ENCODE assay signal across 10 mouse cellular contexts in genomic region chr15:102583708-102584383, GRCm38 (mm10). TPM values are rescaled to one million over a fixed set of nuclear protein-coding genes. Genes with fewer than 3 reads are reported as not detected.
DNase-seq lines count a peak whose midpoint lies in the region; TF ChIP-seq lines count a peak whose summit lies in the region.
"Had no signal": no experiment of that assay in that cellular context is flagged by ENCODE, and none has a peak within 500 bp of the region (broad histone marks: within the 10 kb centered on the region; RNA-seq: fewer than 3 reads in every experiment).

No protein-coding gene starts in this region.

- no peaks in the 10 kb centered on the region for H3K27me3 ChIP-seq in heart, adult 2 months (ENCODE audit: control insufficient read depth, insufficient read depth, low read length)

- peak overlapping the region; percentile 40 for H3K27ac ChIP-seq in heart, adult 2 months
- H3K27ac ChIP-seq: kidney, postnatal 0 days had no signal

- H3K79me2 ChIP-seq in heart, adult 2 months (replicated peaks; ENCODE audit: control insufficient read depth, insufficient read depth, low read length) = peaks cover 6% of the 10 kb centered on the region

- DNase-seq in heart, adult 2 months = no peak
- no peak for DNase-seq in heart, adult 9 months (ENCODE audit: low spot score in 2 of 2)
- DNase-seq in frontal cortex, postnatal 36 days (ENCODE audit: low spot score in 2 of 2) = peak; percentile 42 to 64
- peak; percentile 34 for DNase-seq in left cerebral cortex, postnatal 4 days
- DNase-seq in right cerebral cortex, postnatal 4 days = peak; percentile 32
- no peak for DNase-seq in heart, adult 11 months
- DNase-seq in gastrocnemius, postnatal 14 days = no peak
- DNase-seq in kidney, postnatal 25 days = no peak

- no peak for TF ChIP-seq EP300 in heart, adult 2 months (IDR thresholded peaks at IDR 0.05; ENCODE audit: insufficient read depth, low read depth, low read length)

- TF ChIP-seq CTCF in heart, adult 2 months (IDR thresholded peaks at IDR 0.05) = no peak

- WGBS in heart, adult 2 months = 56% methylated on average over 8 of the region's 8 CpGs

- TF ChIP-seq POLR2A in heart, adult 2 months (IDR thresholded peaks at IDR 0.05; ENCODE audit: insufficient read depth, low read depth, low read length) = no peak

- intact Hi-C loops in heart, adult 2 months (cut with DNase I) = no loop called here
- intact Hi-C loops in left cerebral cortex, postnatal 4 days (cut with DNase I) = no loop called here
- intact Hi-C loops in gastrocnemius, postnatal 14 days (cut with DNase I; ENCODE audit: low total_unique reads) = no loop called here

- peaks cover 7% of the 10 kb centered on the region for H3K36me3 ChIP-seq in heart, adult 2 months (ENCODE audit: control insufficient read depth, insufficient read depth, low read length)

- H3K4me1 ChIP-seq in heart, adult 2 months (ENCODE audit: control insufficient read depth, insufficient read depth, low read length) = peaks cover 3% of the 10 kb centered on the region

- no peak overlapping the region for H3K9ac ChIP-seq in heart, adult 2 months (ENCODE audit: low read depth, low read length)

- no peak overlapping the region for H3K4me3 ChIP-seq in heart, adult 2 months

RNA-seq across cellular contexts. Expression of gene Gm28047, which starts 41.0 kb away (rescaled TPM):
- 1 to 10 TPM in 1 of 2 experiments, under 1 TPM in 1; 0.36 to 1.3 TPM for total RNA-seq in heart, adult 2 months (2021)
- not detected in 2 replicates for polyA plus RNA-seq in heart, adult 2 months (2012; rRNA removed)
- 1 to 10 TPM in 1 of 2 experiments, not detected in 1; 2.2 TPM for total RNA-seq in left cerebral cortex, postnatal 4 days (2021)
- 1 to 10 TPM in 1 of 2 experiments, not detected in 1; 1.9 TPM for total RNA-seq in gastrocnemius, postnatal 14 days (2021)
- polyA plus RNA-seq: C2C12 had no signal

RNA-seq across cellular contexts. Expression of gene Atf7, which starts 41.4 kb away (rescaled TPM):
- 10 to 100 TPM; 49.9 TPM for total RNA-seq in heart, adult 2 months (2021)
- polyA plus RNA-seq in heart, adult 2 months (2012; rRNA removed) = 77.6 and 122 TPM in 2 replicates
- total RNA-seq in left cerebral cortex, postnatal 4 days (2021) = 10 to 100 TPM; 41.7 to 46.1 TPM
- total RNA-seq in gastrocnemius, postnatal 14 days (2021) = 10 to 100 TPM; 49.9 to 51.2 TPM

RNA-seq across cellular contexts. Expression of gene Npff, which starts 59.1 kb away (rescaled TPM):
- 1 to 10 TPM in 1 of 2 experiments, under 1 TPM in 1; 0.50 to 1.4 TPM for total RNA-seq in heart, adult 2 months (2021)
- 5.1 and 6.3 TPM in 2 replicates for polyA plus RNA-seq in heart, adult 2 months (2012; rRNA removed)
- 1 to 10 TPM; 3.9 to 5.0 TPM for total RNA-seq in left cerebral cortex, postnatal 4 days (2021)
- total RNA-seq in gastrocnemius, postnatal 14 days (2021) = 1 to 10 TPM; 1.4 to 1.7 TPM

Comparison
In these comparisons a context has a peak if more than half of its experiments do, and no peak if none do; other contexts are left out.
1. DNase-seq: peak in frontal cortex, postnatal 36 days (2 of 2), left cerebral cortex, postnatal 4 days (single experiment) and right cerebral cortex, postnatal 4 days (single experiment); none in heart, adult 2 months (0 of 2), heart, adult 9 months (0 of 2), heart, adult 11 months (single experiment), gastrocnemius, postnatal 14 days (single experiment) and kidney, postnatal 25 days (0 of 2).